Mouse (Mus musculus): ENCODE measurements around the gene Ush2a. TPM values are rescaled to one million over a fixed set of nuclear protein-coding genes. Genes with fewer than 3 reads are reported as not detected.

Gene Ush2a
- total RNA-seq, 2 experiments from 2014 or later = not detected

- ATAC-seq (replicated peaks; ENCODE audit: low FRiP score, poor library complexity, severe bottlenecking) = no peak
These were observed 572.9 kb downstream of the Ush2a start for GRCm38 (mm10) chr1:188834770-188835169.

GRCm38 (mm10) chr1:188837613-188838295 is 575.9 kb downstream of the Ush2a start:
- ATAC-seq (replicated peaks; ENCODE audit: low FRiP score, poor library complexity, severe bottlenecking) = no peak

GRCm38 (mm10) chr1:188847242-188847641 is 585.4 kb downstream of the Ush2a start:
- ATAC-seq (replicated peaks; ENCODE audit: low FRiP score, poor library complexity, severe bottlenecking) = no peak

- ATAC-seq (replicated peaks; ENCODE audit: low FRiP score, poor library complexity, severe bottlenecking) = no peak
These were observed 591.0 kb downstream of the Ush2a start for GRCm38 (mm10) chr1:188852776-188853175.

GRCm38 (mm10) chr1:188854240-188854639 is 592.4 kb downstream of the Ush2a start:
- ATAC-seq (replicated peaks; ENCODE audit: low FRiP score, poor library complexity, severe bottlenecking) = no peak

- no peak for ATAC-seq (replicated peaks; ENCODE audit: low FRiP score, poor library complexity, severe bottlenecking)
These were observed 593.2 kb downstream of the Ush2a start for GRCm38 (mm10) chr1:188855034-188855433.

- no peak for ATAC-seq (replicated peaks; ENCODE audit: low FRiP score, poor library complexity, severe bottlenecking)
These were observed 597.9 kb downstream of the Ush2a start for GRCm38 (mm10) chr1:188859718-188860117.

GRCm38 (mm10) chr1:188865881-188866280 is 604.1 kb downstream of the Ush2a start:
- no peak for ATAC-seq (replicated peaks; ENCODE audit: low FRiP score, poor library complexity, severe bottlenecking)

GRCm38 (mm10) chr1:188866515-188866914 is 604.7 kb downstream of the Ush2a start:
- ATAC-seq (replicated peaks; ENCODE audit: low FRiP score, poor library complexity, severe bottlenecking) = no peak

- no peak for ATAC-seq (replicated peaks; ENCODE audit: low FRiP score, poor library complexity, severe bottlenecking)
These were observed 616.8 kb downstream of the Ush2a start for GRCm38 (mm10) chr1:188878531-188879055.

- no peak for ATAC-seq (replicated peaks; ENCODE audit: low FRiP score, poor library complexity, severe bottlenecking)
These were observed 635.2 kb downstream of the Ush2a start for GRCm38 (mm10) chr1:188896906-188897551.

- no peak for ATAC-seq (replicated peaks; ENCODE audit: low FRiP score, poor library complexity, severe bottlenecking)
These were observed 642.3 kb downstream of the Ush2a start for GRCm38 (mm10) chr1:188904091-188904490.

- ATAC-seq (replicated peaks; ENCODE audit: low FRiP score, poor library complexity, severe bottlenecking) = no peak
These were observed 644.4 kb downstream of the Ush2a start for GRCm38 (mm10) chr1:188906175-188906574.

GRCm38 (mm10) chr1:188910656-188911055 is 648.8 kb downstream of the Ush2a start:
- no peak for ATAC-seq (replicated peaks; ENCODE audit: low FRiP score, poor library complexity, severe bottlenecking)

- ATAC-seq (replicated peaks; ENCODE audit: low FRiP score, poor library complexity, severe bottlenecking) = no peak
These were observed 658.1 kb downstream of the Ush2a start for GRCm38 (mm10) chr1:188919946-188920345.

- no peak for ATAC-seq (replicated peaks; ENCODE audit: low FRiP score, poor library complexity, severe bottlenecking)
These were observed 675.5 kb downstream of the Ush2a start for GRCm38 (mm10) chr1:188937246-188937780.

- ATAC-seq (replicated peaks; ENCODE audit: low FRiP score, poor library complexity, severe bottlenecking) = no peak
These were observed 683.5 kb downstream of the Ush2a start for GRCm38 (mm10) chr1:188945326-188945725.

GRCm38 (mm10) chr1:188946849-188947248 is 685.0 kb downstream of the Ush2a start:
- ATAC-seq (replicated peaks; ENCODE audit: low FRiP score, poor library complexity, severe bottlenecking) = no peak

GRCm38 (mm10) chr1:188947794-188948193 is 686.0 kb downstream of the Ush2a start:
- no peak for ATAC-seq (replicated peaks; ENCODE audit: low FRiP score, poor library complexity, severe bottlenecking)

- ATAC-seq (replicated peaks; ENCODE audit: low FRiP score, poor library complexity, severe bottlenecking) = no peak
These were observed 686.5 kb downstream of the Ush2a start for GRCm38 (mm10) chr1:188948276-188948675.

- ATAC-seq (replicated peaks; ENCODE audit: low FRiP score, poor library complexity, severe bottlenecking) = no peak
These were observed 689.3 kb downstream of the Ush2a start for GRCm38 (mm10) chr1:188951091-188951490.
